Mouse (Mus musculus) erythroblast, embryonic 14.5 days (primary cell): Measurements from ENCODE around the gene 4933434E20Rik. TPM values are rescaled to one million over a fixed set of nuclear protein-coding genes. Genes with fewer than 3 reads are reported as not detected.

Source experiments
- H3K27me3 ChIP-seq: 2 replicates; pipeline ENCODE4 v1.6.1; 2012; ENCODE audit warnings: inconsistent platforms; ENCODE audit not compliant: control insufficient read depth
- H3K36me3 ChIP-seq: 2 replicates; pipeline ENCODE4 v1.6.1; 2012; ENCODE audit warnings: mild to moderate bottlenecking, inconsistent platforms; ENCODE audit not compliant: control insufficient read depth
- H3K4me1 ChIP-seq: 2 replicates; pipeline ENCODE4 v1.6.1; 2012; ENCODE audit warnings: inconsistent platforms; ENCODE audit not compliant: control insufficient read depth
- H3K4me3 ChIP-seq: replicated peaks from 2 replicates; pipeline ENCODE3; 2012; ENCODE audit warnings: moderate library complexity, mild to moderate bottlenecking, inconsistent platforms
- H3K9me3 ChIP-seq: 2 replicates; pipeline ENCODE4 v1.6.1; 2012; ENCODE audit warnings: low read length, inconsistent platforms, mixed read lengths; ENCODE audit not compliant: control insufficient read depth
- GATA1 ChIP-seq: IDR thresholded peaks from 2 replicates; pipeline ENCODE4 v1.6.1; 2012; ENCODE audit warnings: low read length, inconsistent platforms, mixed read lengths
- TAL1 ChIP-seq: IDR thresholded peaks from 3 replicates; pipeline ENCODE4 v1.6.1; 2012; ENCODE audit warnings: low read length, inconsistent platforms, mixed read lengths
- polyA plus RNA-seq: library from polyadenylated mRNA; stranded (reverse); fragments of >175 nt; gene quantifications from 2 replicates; pipeline ENCODE4 v1.2.3, GENCODE M21; 2012

The 4933434E20Rik gene
- polyA plus RNA-seq, 1 experiment: 0.89 TPM

DNA sequence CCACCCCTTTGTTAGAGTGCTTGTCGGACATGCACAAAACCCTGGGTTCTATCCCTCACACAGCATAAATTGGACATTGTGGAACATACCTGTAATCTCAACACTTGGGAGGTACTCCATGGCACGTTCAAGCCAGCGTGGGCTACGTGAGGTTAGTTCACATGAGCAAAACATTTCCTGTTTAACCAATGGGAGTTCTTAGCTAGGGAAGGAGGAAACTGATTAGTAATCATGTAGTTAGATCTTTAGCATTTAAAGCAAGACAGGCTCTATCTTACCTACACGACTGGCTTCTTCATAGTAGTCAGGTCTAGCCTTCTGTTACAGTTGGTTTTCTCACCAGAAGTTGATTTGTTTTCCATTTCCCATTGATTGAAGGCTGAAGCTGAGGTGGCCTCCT lies 34.6 kb downstream of the 4933434E20Rik start:
- Histone ChIP-seq H3K9me3 (no peaks in the 10 kb centered on the region), H3K4me1 (peaks cover 47% of the 10 kb centered on the region), H3K27me3 (no peaks in the 10 kb centered on the region), H3K36me3 (peaks cover 77% of the 10 kb centered on the region), H3K4me3 (no peak overlapping the region)
- TF ChIP-seq GATA1 (no peak), TAL1 (no peak)

DNA sequence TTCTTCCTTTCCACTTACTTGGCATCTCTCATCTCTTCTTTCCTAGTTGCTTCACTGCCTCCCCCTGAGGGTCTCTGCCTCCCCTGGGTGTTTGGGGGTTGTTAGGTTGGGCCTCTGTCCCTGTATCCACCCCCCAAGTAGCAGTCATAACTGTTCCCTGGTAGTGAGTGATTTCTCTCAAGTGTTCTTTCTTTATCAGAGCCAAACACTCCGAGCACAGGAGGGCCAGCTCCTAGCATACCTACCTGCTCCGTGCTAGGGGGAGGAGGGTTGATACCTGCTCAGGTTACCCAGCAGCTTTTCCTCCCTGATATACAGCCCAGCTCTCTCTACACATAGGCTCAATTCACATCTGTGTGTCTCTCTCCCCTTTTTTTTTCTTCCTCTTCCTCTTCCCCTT lies 37.2 kb downstream of the 4933434E20Rik start:
- TF ChIP-seq TAL1 (no peak), GATA1 (no peak)

DNA sequence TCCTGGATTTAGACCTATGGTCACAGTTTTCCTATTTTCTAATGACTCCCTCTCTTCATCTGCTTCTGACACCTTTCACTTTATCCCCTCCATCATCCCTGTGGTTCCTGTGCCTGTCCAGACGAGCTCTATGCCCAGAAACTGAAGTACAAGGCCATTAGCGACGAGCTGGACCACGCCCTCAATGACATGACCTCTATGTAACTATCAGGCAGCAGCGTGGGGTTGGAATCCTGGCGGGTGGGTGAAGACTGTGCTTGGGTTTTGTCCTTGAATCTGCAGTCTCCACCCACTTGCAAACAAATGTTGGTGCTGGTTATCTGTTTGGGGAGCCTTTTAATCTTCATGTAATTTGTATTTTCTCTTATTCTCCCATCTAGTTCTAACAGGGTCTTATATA lies 39.5 kb downstream of the 4933434E20Rik start:
- no peaks in the 10 kb centered on the region for H3K9me3 ChIP-seq
- no peak overlapping the region for H3K4me3 ChIP-seq
- H3K36me3 ChIP-seq: peaks cover 92% of the 10 kb centered on the region
- no peak for TF ChIP-seq TAL1
- no peak for TF ChIP-seq GATA1
- peaks cover 2% of the 10 kb centered on the region for H3K4me1 ChIP-seq
- no peaks in the 10 kb centered on the region for H3K27me3 ChIP-seq

More for the DNA sequence above, 37.2 kb downstream of the 4933434E20Rik start:
- Histone ChIP-seq H3K9me3 (no peaks in the 10 kb centered on the region), H3K27me3 (no peaks in the 10 kb centered on the region), H3K4me3 (no peak overlapping the region), H3K36me3 (peaks cover 90% of the 10 kb centered on the region), H3K4me1 (peaks cover 24% of the 10 kb centered on the region)

DNA sequence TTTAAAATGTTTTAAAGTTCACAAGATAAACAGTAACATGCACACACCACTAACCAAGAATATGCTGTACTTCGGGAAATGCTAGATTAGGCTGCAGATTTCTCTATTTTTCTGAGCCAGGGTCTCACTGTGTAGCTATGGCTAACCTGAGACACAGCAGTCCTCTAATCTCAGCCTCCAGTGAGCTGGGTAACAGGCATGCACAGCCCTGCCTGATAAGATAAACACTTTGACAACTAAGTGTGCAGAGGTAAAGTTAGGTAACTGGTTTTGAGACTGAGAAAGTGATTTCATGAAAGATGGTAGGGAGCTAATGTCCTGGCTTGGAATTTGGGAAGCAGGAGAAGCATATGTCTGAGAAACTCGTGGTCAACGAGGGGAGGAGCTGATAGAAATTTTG lies 43.0 kb downstream of the 4933434E20Rik start:
- no peaks in the 10 kb centered on the region; the same call in 1 of the 2 replicates for H3K4me1 ChIP-seq
- no peak overlapping the region for H3K4me3 ChIP-seq
- no peaks in the 10 kb centered on the region for H3K9me3 ChIP-seq
- H3K36me3 ChIP-seq: peaks cover 81% of the 10 kb centered on the region
- TF ChIP-seq GATA1 (no peak), TAL1 (no peak)
- H3K27me3 ChIP-seq: no peaks in the 10 kb centered on the region

DNA sequence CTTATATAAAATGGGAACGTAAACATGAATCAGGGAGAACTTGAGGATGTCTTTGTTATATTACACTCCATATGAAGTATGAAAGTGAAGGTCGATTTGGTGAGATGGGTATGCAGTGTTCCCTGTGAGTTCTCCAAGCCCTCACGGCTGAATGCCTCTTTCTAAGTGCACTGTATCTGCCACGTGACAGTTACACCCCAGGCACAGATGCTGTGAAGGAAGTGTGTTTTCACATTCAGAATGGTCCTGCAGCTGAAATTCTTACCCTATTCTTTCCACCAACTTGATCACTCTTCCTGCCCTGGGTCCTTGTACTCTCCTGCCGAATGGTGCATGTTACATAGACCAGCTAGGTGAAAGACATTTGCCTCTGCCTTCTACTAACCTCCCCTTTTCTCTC lies 46.5 kb downstream of the 4933434E20Rik start:
- H3K4me1 ChIP-seq: no peaks in the 10 kb centered on the region; the same call in 1 of the 2 replicates
- no peaks in the 10 kb centered on the region for H3K27me3 ChIP-seq
- TF ChIP-seq TAL1 (no peak), GATA1 (no peak)
- no peaks in the 10 kb centered on the region for H3K9me3 ChIP-seq
- H3K36me3 ChIP-seq: peaks cover 54% of the 10 kb centered on the region
- no peak overlapping the region for H3K4me3 ChIP-seq

DNA sequence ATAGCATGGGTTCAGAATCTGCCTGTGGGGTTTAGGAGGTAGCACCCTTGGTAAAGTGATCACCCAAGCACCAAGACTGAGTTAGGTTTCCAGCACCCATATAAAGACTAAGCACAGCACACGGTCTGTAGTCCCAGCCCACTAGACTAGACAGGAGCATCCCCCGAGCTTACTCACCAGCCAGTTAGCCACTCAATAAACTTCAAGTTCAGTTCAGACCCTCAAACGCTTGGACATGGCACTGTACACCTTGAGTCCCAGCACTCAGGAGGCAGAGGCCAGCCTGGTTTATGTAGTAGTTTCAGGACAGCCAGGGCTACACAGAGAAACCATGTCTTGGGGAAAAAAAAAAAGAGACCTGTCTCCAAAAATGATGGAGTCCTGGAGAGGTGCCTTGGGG lies 49.6 kb downstream of the 4933434E20Rik start:
- Histone ChIP-seq H3K36me3 (peaks cover 31% of the 10 kb centered on the region), H3K9me3 (no peaks in the 10 kb centered on the region), H3K4me1 (no peaks in the 10 kb centered on the region), H3K4me3 (no peak overlapping the region), H3K27me3 (no peaks in the 10 kb centered on the region)
- no peak for TF ChIP-seq TAL1
- no peak for TF ChIP-seq GATA1

DNA sequence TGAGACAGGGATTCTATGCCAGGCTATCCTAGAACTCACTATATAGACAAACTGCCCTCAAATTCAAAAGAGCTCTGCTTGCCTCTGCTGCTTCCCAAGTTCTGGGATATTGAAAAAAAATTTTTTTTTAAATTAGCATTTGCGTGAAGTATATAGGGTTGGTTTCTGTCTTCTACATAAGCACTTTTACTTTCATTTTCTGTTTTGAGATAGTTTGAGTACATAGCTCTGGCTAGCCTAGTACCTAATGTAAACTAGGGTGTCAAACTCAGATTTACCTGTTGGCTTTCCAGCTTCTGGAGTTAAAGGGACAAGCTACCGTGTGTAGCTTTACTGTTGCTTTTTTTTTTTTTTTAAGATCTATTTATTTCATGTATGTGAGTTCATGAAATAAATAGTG lies 50.2 kb downstream of the 4933434E20Rik start:
- Histone ChIP-seq H3K27me3 (no peaks in the 10 kb centered on the region), H3K4me1 (no peaks in the 10 kb centered on the region), H3K9me3 (no peaks in the 10 kb centered on the region), H3K4me3 (no peak overlapping the region), H3K36me3 (peaks cover 26% of the 10 kb centered on the region)
- TF ChIP-seq GATA1: no peak
- TF ChIP-seq TAL1: no peak

DNA sequence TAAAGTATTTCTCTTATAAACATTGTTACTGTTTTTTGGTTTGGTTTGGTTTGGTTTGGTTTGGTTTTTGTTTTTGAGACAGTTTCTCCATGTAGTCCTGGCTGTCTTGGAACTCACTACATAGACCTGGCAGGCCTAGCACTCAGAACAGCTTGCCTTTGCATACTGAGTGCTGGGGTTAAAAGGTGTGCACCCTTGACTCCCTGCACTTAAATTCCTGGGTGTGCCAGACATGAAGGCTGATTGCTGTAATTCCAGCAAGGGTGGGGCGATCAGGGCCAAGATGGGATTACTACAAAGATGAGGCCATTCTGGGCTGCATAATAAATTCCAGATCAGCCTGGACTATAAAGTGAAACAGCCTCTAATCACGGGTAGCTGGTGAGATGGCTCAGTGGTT lies 50.8 kb downstream of the 4933434E20Rik start:
- H3K9me3 ChIP-seq: no peaks in the 10 kb centered on the region
- no peak for TF ChIP-seq GATA1
- no peak for TF ChIP-seq TAL1
- H3K36me3 ChIP-seq: peaks cover 26% of the 10 kb centered on the region
- no peak overlapping the region for H3K4me3 ChIP-seq
- H3K4me1 ChIP-seq: no peaks in the 10 kb centered on the region
- no peaks in the 10 kb centered on the region for H3K27me3 ChIP-seq

DNA sequence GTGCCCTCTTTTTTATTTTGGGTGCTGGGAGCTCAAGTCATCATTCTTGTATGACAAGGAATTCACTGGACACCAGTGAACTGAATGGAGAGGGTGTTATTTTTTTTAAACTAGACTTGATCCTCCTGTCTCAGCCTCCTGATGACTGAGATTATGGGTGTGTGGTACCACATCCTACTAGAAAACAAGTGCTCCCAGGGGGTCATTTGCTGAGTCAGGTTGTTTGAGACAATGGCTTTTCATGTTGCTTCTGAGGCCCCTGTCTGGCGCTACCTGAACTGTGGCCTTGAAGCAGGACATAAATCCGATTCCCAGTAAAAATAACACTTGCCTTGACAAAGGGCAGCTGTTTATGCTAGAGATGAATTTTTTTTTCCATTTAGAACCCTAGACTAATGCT lies 51.7 kb downstream of the 4933434E20Rik start:
- Histone ChIP-seq H3K36me3 (peaks cover 20% of the 10 kb centered on the region), H3K27me3 (no peaks in the 10 kb centered on the region), H3K4me1 (no peaks in the 10 kb centered on the region), H3K9me3 (no peaks in the 10 kb centered on the region), H3K4me3 (no peak overlapping the region)
- TF ChIP-seq TAL1 (no peak), GATA1 (no peak)

DNA sequence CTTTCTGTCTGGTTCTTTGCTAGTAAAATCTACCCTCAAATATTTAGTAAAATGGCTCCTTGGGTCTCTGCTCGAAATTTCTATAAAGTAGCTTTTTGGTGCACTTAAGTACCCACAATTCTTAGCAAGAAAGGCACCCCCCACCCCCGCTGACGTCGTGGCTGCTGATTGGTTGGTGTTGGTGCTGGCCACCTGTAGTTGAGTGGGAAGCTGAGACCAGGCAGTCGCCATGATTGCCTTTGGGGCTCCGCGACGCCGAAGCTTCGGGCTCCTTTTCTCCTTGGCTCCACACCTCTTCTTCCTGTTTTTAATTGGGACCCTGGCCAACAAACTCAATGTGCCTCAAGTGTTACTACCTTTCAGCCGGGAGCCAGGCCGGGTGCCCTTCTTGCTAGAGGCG lies 52.5 kb downstream of the 4933434E20Rik start, which contains the start of gene Nup210l:
Nup210l (plus strand) TSS at position 195 of the 400 bp plus-strand sequence.
- Histone ChIP-seq H3K4me3 (no peak within 1 kb of the TSS), H3K4me1 (no peaks in the 10 kb centered on the region), H3K36me3 (peaks cover 13% of the 10 kb centered on the region), H3K27me3 (no peaks in the 10 kb centered on the region), H3K9me3 (no peaks in the 10 kb centered on the region)
- TF ChIP-seq TAL1 (no peak), GATA1 (no peak)
